9 mouse cellular contexts compared by ENCODE assay signal in the genomic region with DNA sequence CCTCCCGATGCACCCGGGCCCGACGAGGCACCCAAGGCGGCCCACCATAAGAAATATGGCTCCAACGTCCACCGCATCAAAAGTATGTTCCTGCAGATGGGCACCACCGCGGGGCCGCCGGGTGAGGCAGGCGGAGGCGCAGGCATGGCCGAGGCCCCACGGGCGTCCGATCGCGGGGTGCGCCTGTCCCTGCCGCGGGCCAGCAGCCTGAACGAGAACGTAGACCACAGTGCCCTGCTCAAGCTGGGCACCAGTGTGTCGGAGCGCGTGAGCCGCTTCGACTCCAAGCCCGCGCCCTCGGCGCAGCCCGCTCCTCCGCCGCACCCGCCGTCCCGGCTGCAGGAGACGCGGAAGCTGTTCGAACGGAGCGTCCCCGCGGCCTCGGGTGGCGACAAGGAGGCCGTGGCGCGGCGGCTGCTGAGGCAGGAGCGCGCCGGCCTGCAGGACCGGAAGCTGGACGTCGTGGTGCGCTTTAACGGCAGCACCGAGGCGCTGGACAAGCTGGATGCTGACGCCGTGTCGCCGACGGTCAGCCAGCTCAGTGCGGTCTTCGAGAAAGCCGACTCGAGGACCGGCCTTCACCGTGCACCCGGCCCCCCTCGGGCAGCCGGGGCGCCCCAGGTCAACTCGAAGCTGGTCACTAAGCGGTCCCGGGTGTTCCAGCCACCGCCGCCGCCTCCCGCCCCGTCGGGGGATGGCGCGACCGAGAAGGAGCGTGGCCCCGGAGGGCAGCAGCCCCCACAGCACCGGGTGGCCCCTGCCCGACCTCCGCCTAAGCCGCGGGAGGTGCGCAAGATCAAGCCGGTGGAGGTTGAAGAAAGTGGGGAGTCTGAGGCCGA. TPM values are rescaled to one million over a fixed set of nuclear protein-coding genes. Genes with fewer than 3 reads are reported as not detected.
DNase-seq lines count a peak whose midpoint lies in the region; TF ChIP-seq lines count a peak whose summit lies in the region.
"Had no signal": no experiment of that assay in that cellular context is flagged by ENCODE, and none has a peak within 500 bp of the region (broad histone marks: within the 10 kb centered on the region; RNA-seq: fewer than 3 reads in every experiment).

No protein-coding gene starts in this region.

- WGBS in embryonic facial prominence, embryonic 10.5 days, result under 1% methylated on average over 99 of the region's 99 CpGs
- 2% methylated on average over 99 of the region's 99 CpGs for WGBS in liver, adult 2 months

- peak overlapping the region; percentile 68 for H3ac ChIP-seq in myocyte (ENCODE audit: control insufficient read depth, insufficient read length)

- H3K36me3 ChIP-seq in ES-E14 (ENCODE audit: control insufficient read depth, insufficient read depth, low read length, poor library complexity, severe bottlenecking) (peaks cover 7% of the 10 kb centered on the region; the same call in 1 of the 2 replicates), myocyte (ENCODE audit: control insufficient read depth, insufficient read depth) (peaks cover 11% of the 10 kb centered on the region)
- peaks cover 31% of the 10 kb centered on the region for H3K36me3 ChIP-seq in embryonic facial prominence, embryonic 10.5 days (replicated peaks)
- H3K36me3 ChIP-seq in liver, adult 2 months (ENCODE audit: control insufficient read depth, insufficient read depth, low read length), result no peaks in the 10 kb centered on the region

- H3K79me2 ChIP-seq in liver, adult 2 months (ENCODE audit: control insufficient read depth, insufficient read depth, low read length), result peaks cover 7% of the 10 kb centered on the region; the same call in 1 of the 2 replicates
- H3K79me2 ChIP-seq in myocyte (ENCODE audit: control insufficient read depth, insufficient read depth), result peaks cover 44% of the 10 kb centered on the region

- peak overlapping the region; percentile 99 for H3K4me2 ChIP-seq in myocyte (ENCODE audit: low read depth)

- no peak overlapping the region for H3K27ac ChIP-seq in ES-E14 (ENCODE audit: insufficient read depth, low read depth, low read length, poor library complexity, severe bottlenecking)
- H3K27ac ChIP-seq in embryonic facial prominence, embryonic 10.5 days (replicated peaks), result peak overlapping the region; percentile 96
- H3K27ac ChIP-seq in liver, adult 2 months (replicated peaks; ENCODE audit: insufficient read depth, low read depth, low read length), result peak overlapping the region; percentile 22

- peak; percentile 71 to 88 for DNase-seq in adrenal gland, adult (ENCODE audit: inconsistent age in 2 of 2, low spot score in 1 of 2)
- no peak for DNase-seq in adrenal gland, postnatal 4 days (ENCODE audit: low spot score in 2 of 2)
- DNase-seq in ES-E14 (ENCODE audit: low read depth, low spot score), result no peak
- DNase-seq in embryonic facial prominence, embryonic 10.5 days (ENCODE audit: low spot score), result peak; percentile 71
- peak; percentile 56 for DNase-seq in heart, postnatal 4 days
- DNase-seq in liver, adult 2 months (ENCODE audit: extremely low read depth, low read depth, low spot score), result no peak
- DNase-seq in yolk sac, embryonic 10.5 days (ENCODE audit: low spot score), result peak; percentile 31

- H3K9ac ChIP-seq in ES-E14 (ENCODE audit: insufficient read depth, low read depth, low read length, poor library complexity, severe bottlenecking), result peak overlapping the region; percentile 79
- peak overlapping the region; percentile 59 for H3K9ac ChIP-seq in liver, adult 2 months (ENCODE audit: low read depth, low read length)

- no peaks in the 10 kb centered on the region for H3K9me3 ChIP-seq in ES-E14 (ENCODE audit: control insufficient read depth, insufficient read depth, low read depth, low read length)
- H3K9me3 ChIP-seq in embryonic facial prominence, embryonic 10.5 days, result no peaks in the 10 kb centered on the region

- H3K4me1 ChIP-seq in ES-E14 (ENCODE audit: control insufficient read depth in 2 of 2, insufficient read depth in 2 of 2, low read length in 2 of 2, poor library complexity in 1 of 2), result peaks cover 3 to 32% of the 10 kb centered on the region in 2 experiments; a peak in 3 of 4 replicates
- H3K4me1 ChIP-seq in embryonic facial prominence, embryonic 10.5 days, result peaks cover 92% of the 10 kb centered on the region
- H3K4me1 ChIP-seq in liver, adult 2 months (ENCODE audit: control insufficient read depth, insufficient read depth, low read length), result peaks cover 4% of the 10 kb centered on the region; the same call in 1 of the 2 replicates

- H3K27me3 ChIP-seq in embryonic facial prominence, embryonic 10.5 days (replicated peaks; ENCODE audit: low read depth, poor library complexity, severe bottlenecking), result no peaks in the 10 kb centered on the region
- peaks cover 10% of the 10 kb centered on the region for H3K27me3 ChIP-seq in liver, adult 2 months (ENCODE audit: control insufficient read depth, insufficient read depth, low read length)
- no peaks in the 10 kb centered on the region for H3K27me3 ChIP-seq in myocyte (ENCODE audit: control insufficient read depth, insufficient read depth, insufficient read length)

- H3K4me3 ChIP-seq in ES-E14 (ENCODE audit: insufficient read depth in 1 of 2, low read depth in 1 of 2, low read length in 2 of 2, poor library complexity in 1 of 2, severe bottlenecking in 1 of 2) (peak overlapping the region; percentile 81 to 89), myocyte (peak overlapping the region; percentile 46)
- peak overlapping the region; percentile 87 for H3K4me3 ChIP-seq in embryonic facial prominence, embryonic 10.5 days
- H3K4me3 ChIP-seq in liver, adult 2 months (ENCODE audit: insufficient read depth, low read depth, low read length), result peak overlapping the region; percentile 57

- no peak for TF ChIP-seq POLR2A in liver, adult 2 months (IDR thresholded peaks at IDR 0.05; ENCODE audit: extremely low read depth, insufficient read depth, low read length)
- TF ChIP-seq POLR2A in myocyte (IDR thresholded peaks at IDR 0.05; ENCODE audit: insufficient read length, low read depth), result no peak

- TF ChIP-seq CTCF in liver, adult 2 months (IDR thresholded peaks at IDR 0.05; ENCODE audit: low read depth, low read length), result no peak

- in situ Hi-C loops in ES-E14 (cut with MboI; ENCODE audit: low sequenced_read_pairs in 2 of 2, unreplicated experiment in 2 of 2), result no loop called here

TF ChIP-seq in ES-E14, 5 proteins besides CTCF, POLR2A, EP300 and RAD21:
- TF ChIP-seq MAFK (IDR thresholded peaks at IDR 0.05; ENCODE audit: insufficient read depth, low read depth, low read length), result no peak
- TF ChIP-seq CHD2 (IDR thresholded peaks at IDR 0.05; ENCODE audit: low read depth, low read length), result no peak
- TF ChIP-seq ZC3H11A (IDR thresholded peaks at IDR 0.05; ENCODE audit: borderline replicate concordance, low read depth, low read length), result no peak
- no peak for TF ChIP-seq ZNF384 (IDR thresholded peaks at IDR 0.05; ENCODE audit: low read depth, low read length)
- no peak for TF ChIP-seq HCFC1 (IDR thresholded peaks at IDR 0.05; ENCODE audit: borderline replicate concordance, insufficient read depth, low read length)

TF ChIP-seq in myocyte, 11 proteins besides CTCF, POLR2A, EP300 and RAD21 (continues in another document):
- TF ChIP-seq MYOD1 (IDR thresholded peaks at IDR 0.05; ENCODE audit: control insufficient read depth in 1 of 3, insufficient read length in 2 of 3, low read depth in 2 of 3), result peak in 1 of 3 experiments; percentile 6
- TF ChIP-seq USF1 (IDR thresholded peaks at IDR 0.05; ENCODE audit: low read depth), result no peak
- TF ChIP-seq TCF3 (IDR thresholded peaks at IDR 0.05; ENCODE audit: insufficient read length, low read depth), result no peak
- no peak for TF ChIP-seq TCF12 (IDR thresholded peaks at IDR 0.05; ENCODE audit: insufficient read depth, poor library complexity, severe bottlenecking)
- TF ChIP-seq CEBPB (IDR thresholded peaks at IDR 0.05; ENCODE audit: insufficient read depth, poor library complexity, severe bottlenecking), result no peak
- TF ChIP-seq REST (IDR thresholded peaks at IDR 0.05; ENCODE audit: insufficient read depth, insufficient read length), result no peak
- no peak for TF ChIP-seq E2F4 (IDR thresholded peaks at IDR 0.05; ENCODE audit: insufficient read depth)

RNA-seq across cellular contexts. Expression of a gene that starts 1.0 kb away (rescaled TPM):
- total RNA-seq in adrenal gland, postnatal 4 days (2021), result 100 to 1,000 TPM; 108 to 113 TPM
- 29.5 and 32.6 TPM in 2 replicates for total RNA-seq in ES-E14 (2012; rRNA removed)
- 8.3 and 9.4 TPM in 2 replicates for polyA plus RNA-seq in embryonic facial prominence, embryonic 10.5 days (2016; fragmentation: Nextera tagmentation; extraction: Ambion mirVana)
- total RNA-seq in heart, postnatal 4 days (2021), result 10 to 100 TPM; 45.3 to 46.3 TPM
- total RNA-seq in liver, adult 2 months (2014; rRNA removed), result 2.6 and 4.0 TPM in 2 replicates
- polyA plus RNA-seq in liver, adult 2 months (2012; rRNA removed), result 3.5 and 3.6 TPM in 2 replicates
- polyA plus RNA-seq in myocyte (2012; fragmentation: generic; extraction: Trizol), result 42.4 TPM

RNA-seq across cellular contexts. Expression of a gene that starts 15.7 kb away (rescaled TPM):
- total RNA-seq in adrenal gland, postnatal 4 days (2021), result 1 to 10 TPM; 2.8 to 3.9 TPM
- 0.74 TPM in 1 of 2 replicates, not detected in the other for total RNA-seq in ES-E14 (2012; rRNA removed)
- polyA plus RNA-seq in embryonic facial prominence, embryonic 10.5 days (2016; fragmentation: Nextera tagmentation; extraction: Ambion mirVana), result 0.17 TPM in 1 of 2 replicates, not detected in the other
- total RNA-seq in heart, postnatal 4 days (2021), result 10 to 100 TPM; 67.0 to 89.1 TPM
- 0.09 TPM in 1 of 2 replicates, not detected in the other for total RNA-seq in liver, adult 2 months (2014; rRNA removed)
- polyA plus RNA-seq in liver, adult 2 months (2012; rRNA removed), result not detected in 2 replicates
- polyA plus RNA-seq in myocyte (2012; fragmentation: generic; extraction: Trizol), result 303 TPM

RNA-seq across cellular contexts. Expression of a gene that starts 17.8 kb away (rescaled TPM):
- 10 to 100 TPM; 16.2 to 22.5 TPM for total RNA-seq in adrenal gland, postnatal 4 days (2021)
- 0.53 and 0.89 TPM in 2 replicates for total RNA-seq in ES-E14 (2012; rRNA removed)
- 35.5 and 42.5 TPM in 2 replicates for polyA plus RNA-seq in embryonic facial prominence, embryonic 10.5 days (2016; fragmentation: Nextera tagmentation; extraction: Ambion mirVana)
- 1 to 10 TPM; 9.1 to 9.5 TPM for total RNA-seq in heart, postnatal 4 days (2021)
- total RNA-seq in liver, adult 2 months (2014; rRNA removed), result 0.13 and 0.18 TPM in 2 replicates
- 0.13 and 0.29 TPM in 2 replicates for polyA plus RNA-seq in liver, adult 2 months (2012; rRNA removed)
- polyA plus RNA-seq in myocyte (2012; fragmentation: generic; extraction: Trizol), result 14.4 TPM

RNA-seq across cellular contexts. Expression of a gene that starts 24.5 kb away (rescaled TPM):
- total RNA-seq in adrenal gland, postnatal 4 days (2021), result not detected
- not detected in 2 replicates for total RNA-seq in ES-E14 (2012; rRNA removed)
- polyA plus RNA-seq in embryonic facial prominence, embryonic 10.5 days (2016; fragmentation: Nextera tagmentation; extraction: Ambion mirVana), result not detected in 2 replicates
- total RNA-seq in heart, postnatal 4 days (2021), result not detected
- not detected in 2 replicates for total RNA-seq in liver, adult 2 months (2014; rRNA removed)
- polyA plus RNA-seq in liver, adult 2 months (2012; rRNA removed), result 0.19 TPM in 1 of 2 replicates, not detected in the other
- 0.37 TPM for polyA plus RNA-seq in myocyte (2012; fragmentation: generic; extraction: Trizol)
- polyA plus RNA-seq: large intestine, adult 2 months had no signal

RNA-seq across cellular contexts. Expression of a gene that starts 49.3 kb away (rescaled TPM):
- 10 to 100 TPM; 59.8 to 69.3 TPM for total RNA-seq in adrenal gland, postnatal 4 days (2021)
- 1.3 and 1.7 TPM in 2 replicates for total RNA-seq in ES-E14 (2012; rRNA removed)
- polyA plus RNA-seq in embryonic facial prominence, embryonic 10.5 days (2016; fragmentation: Nextera tagmentation; extraction: Ambion mirVana), result 12.9 and 16.0 TPM in 2 replicates
- 100 to 1,000 TPM; 178 to 200 TPM for total RNA-seq in heart, postnatal 4 days (2021)
- total RNA-seq in liver, adult 2 months (2014; rRNA removed), result 17.7 and 30.9 TPM in 2 replicates
- 101 and 125 TPM in 2 replicates for polyA plus RNA-seq in liver, adult 2 months (2012; rRNA removed)
- 33.3 TPM for polyA plus RNA-seq in myocyte (2012; fragmentation: generic; extraction: Trizol)

Comparison
In these comparisons a context has a peak if more than half of its experiments do, and no peak if none do; other contexts are left out.
1. DNase-seq: peak in adrenal gland, adult (2 of 2), embryonic facial prominence, embryonic 10.5 days (single experiment), heart, postnatal 4 days (single experiment) and yolk sac, embryonic 10.5 days (single experiment); none in adrenal gland, postnatal 4 days (0 of 2), ES-E14 (single experiment) and liver, adult 2 months (single experiment).
2. RNA of a gene that starts 15.7 kb away (total RNA-seq): 67.0 to 89.1 TPM in heart, postnatal 4 days; 2.8 to 3.9 TPM in adrenal gland, postnatal 4 days, 0.09 TPM in liver, adult 2 months and 0.74 TPM in ES-E14; every median in the first group is over 10 times any median in the second.
3. Peak in every context shown above with its lines, with median percentiles within 50 percentile points of each other: H3K4me3 ChIP-seq.